27 mouse cellular contexts compared by ENCODE assay signal in the genomic region with DNA sequence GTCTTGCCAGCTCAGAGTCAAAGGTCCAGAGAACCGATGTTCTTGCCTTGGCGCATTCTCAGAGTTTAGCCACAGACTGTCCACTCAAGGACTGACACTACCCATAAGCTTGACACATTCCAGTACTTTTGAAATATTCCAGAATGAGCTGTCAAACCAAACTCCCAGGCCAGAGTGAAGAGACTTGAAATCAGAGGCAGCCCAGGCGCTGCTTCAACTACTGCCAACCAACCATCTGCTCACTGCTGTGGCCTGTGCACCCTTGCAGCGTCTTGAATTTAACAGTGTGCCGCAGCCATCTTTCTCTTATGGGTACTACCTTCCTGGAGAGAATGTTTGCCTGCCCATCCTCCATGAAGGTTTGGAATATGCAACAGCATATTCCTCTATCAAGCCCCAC.
A peak's percentile ranks its signal among the peaks of the same experiment; 100 is the strongest.
DNase-seq lines count a peak whose midpoint lies in the region; ATAC-seq and TF ChIP-seq lines count a peak whose summit lies in the region.
"Had no signal": no experiment of that assay in that cellular context is flagged by ENCODE, and none has a peak within 500 bp of the region (broad histone marks: within the 10 kb centered on the region; RNA-seq: fewer than 3 reads in every experiment).

No protein-coding gene starts in this region.

- WGBS in cerebellum, adult 2 months, result 27% methylated on average over 5 of the region's 5 CpGs
- 69% methylated on average over 5 of the region's 5 CpGs for WGBS in hindbrain, postnatal 0 days
- WGBS in hindbrain, embryonic 14.5 days, result 88% methylated on average over 5 of the region's 5 CpGs
- 90% methylated on average over 5 of the region's 5 CpGs for WGBS in embryonic facial prominence, embryonic 10.5 days
- 63% methylated on average over 5 of the region's 5 CpGs for WGBS in liver, embryonic 12.5 days (ENCODE audit: insufficient replicate concordance)

- no peaks in the 10 kb centered on the region for H3K27me3 ChIP-seq in cerebellum, adult 2 months (ENCODE audit: control insufficient read depth, insufficient read depth, low read length)
- no peaks in the 10 kb centered on the region for H3K27me3 ChIP-seq in hindbrain, postnatal 0 days (ENCODE audit: insufficient read depth, low read length)
- H3K27me3 ChIP-seq in hindbrain, embryonic 14.5 days (ENCODE audit: control insufficient read depth, insufficient read depth, low read length), result no peaks in the 10 kb centered on the region
- no peaks in the 10 kb centered on the region for H3K27me3 ChIP-seq in embryonic facial prominence, embryonic 10.5 days (replicated peaks; ENCODE audit: low read depth, poor library complexity, severe bottlenecking)
- no peaks in the 10 kb centered on the region for H3K27me3 ChIP-seq in liver, embryonic 12.5 days (replicated peaks)
- H3K27me3 ChIP-seq: embryonic facial prominence, embryonic 13.5 days; limb, embryonic 13.5 days; liver, embryonic 15.5 days; megakaryocyte, embryonic 14.5 days; midbrain, embryonic 15.5 days; neural tube, embryonic 15.5 days; stomach, embryonic 15.5 days had no signal

- TF ChIP-seq CTCF in cerebellum, adult 2 months (IDR thresholded peaks at IDR 0.05; ENCODE audit: borderline replicate concordance, insufficient read depth, low read depth, low read length), result no peak
- TF ChIP-seq CTCF in hindbrain, postnatal 0 days (IDR thresholded peaks at IDR 0.05; ENCODE audit: low read depth), result no peak

- H3K36me3 ChIP-seq in hindbrain, postnatal 0 days (ENCODE audit: insufficient read depth, low read length), result no peaks in the 10 kb centered on the region
- no peaks in the 10 kb centered on the region for H3K36me3 ChIP-seq in hindbrain, embryonic 14.5 days (replicated peaks; ENCODE audit: control insufficient read depth, insufficient read depth)
- no peaks in the 10 kb centered on the region for H3K36me3 ChIP-seq in embryonic facial prominence, embryonic 10.5 days (replicated peaks)
- no peaks in the 10 kb centered on the region for H3K36me3 ChIP-seq in liver, embryonic 12.5 days
- H3K36me3 ChIP-seq: embryonic facial prominence, embryonic 13.5 days; G1E; hindbrain, embryonic 10.5 days; limb, embryonic 13.5 days; liver, embryonic 15.5 days; midbrain, embryonic 15.5 days; neural tube, embryonic 15.5 days; stomach, embryonic 15.5 days had no signal

- H3K4me3 ChIP-seq in cerebellum, adult 2 months (replicated peaks; ENCODE audit: insufficient read depth, low read depth, low read length), result no peak overlapping the region
- H3K4me3 ChIP-seq in hindbrain, postnatal 0 days (ENCODE audit: low read length), result no peak overlapping the region
- no peak overlapping the region for H3K4me3 ChIP-seq in hindbrain, embryonic 14.5 days (replicated peaks; ENCODE audit: low read length)
- no peak overlapping the region for H3K4me3 ChIP-seq in embryonic facial prominence, embryonic 10.5 days
- no peak overlapping the region for H3K4me3 ChIP-seq in liver, embryonic 12.5 days
- H3K4me3 ChIP-seq: embryonic facial prominence, embryonic 13.5 days; hindbrain, embryonic 10.5 days; limb, embryonic 13.5 days; liver, embryonic 15.5 days; megakaryocyte, embryonic 14.5 days; midbrain, embryonic 15.5 days; neural tube, embryonic 15.5 days; stomach, embryonic 15.5 days had no signal

- no peak for TF ChIP-seq POLR2A in cerebellum, adult 2 months (IDR thresholded peaks at IDR 0.05; ENCODE audit: borderline replicate concordance, insufficient read depth, low read length)

- no peak for ATAC-seq in hindbrain, postnatal 0 days
- ATAC-seq in hindbrain, embryonic 14.5 days (ENCODE audit: low FRiP score), result no peak
- no peak for ATAC-seq in liver, embryonic 12.5 days
- ATAC-seq: activated CD4-positive, CD25-positive, alpha-beta regulatory T cell, adult 4 months; inflammation-experienced regulatory T-cells, adult 6 months; midbrain, embryonic 15.5 days had no signal

- H3K27ac ChIP-seq in cerebellum, adult 2 months (ENCODE audit: insufficient read depth, low read length), result no peak overlapping the region
- H3K27ac ChIP-seq in hindbrain, postnatal 0 days, result no peak overlapping the region
- no peak overlapping the region for H3K27ac ChIP-seq in hindbrain, embryonic 14.5 days
- H3K27ac ChIP-seq in embryonic facial prominence, embryonic 10.5 days (replicated peaks), result no peak overlapping the region
- H3K27ac ChIP-seq in liver, embryonic 12.5 days, result no peak overlapping the region
- H3K27ac ChIP-seq: embryonic facial prominence, embryonic 13.5 days; hindbrain, embryonic 10.5 days; limb, embryonic 13.5 days; liver, embryonic 15.5 days; midbrain, embryonic 15.5 days; neural tube, embryonic 15.5 days; stomach, embryonic 15.5 days had no signal

- H3K9me3 ChIP-seq in hindbrain, postnatal 0 days (ENCODE audit: low read length), result no peaks in the 10 kb centered on the region
- no peaks in the 10 kb centered on the region for H3K9me3 ChIP-seq in hindbrain, embryonic 14.5 days (ENCODE audit: control insufficient read depth, low read length)
- no peaks in the 10 kb centered on the region for H3K9me3 ChIP-seq in embryonic facial prominence, embryonic 10.5 days
- no peaks in the 10 kb centered on the region for H3K9me3 ChIP-seq in liver, embryonic 12.5 days (replicated peaks)
- H3K9me3 ChIP-seq: embryonic facial prominence, embryonic 13.5 days; G1E; hindbrain, embryonic 10.5 days; limb, embryonic 13.5 days; liver, embryonic 15.5 days; midbrain, embryonic 15.5 days; neural tube, embryonic 15.5 days; stomach, embryonic 15.5 days had no signal

- no peak overlapping the region for H3K4me2 ChIP-seq in hindbrain, postnatal 0 days (ENCODE audit: low read depth, low read length)
- no peak overlapping the region for H3K4me2 ChIP-seq in hindbrain, embryonic 14.5 days (replicated peaks)
- no peak overlapping the region for H3K4me2 ChIP-seq in liver, embryonic 12.5 days
- H3K4me2 ChIP-seq: embryonic facial prominence, embryonic 13.5 days; limb, embryonic 13.5 days; liver, embryonic 15.5 days; midbrain, embryonic 15.5 days; neural tube, embryonic 15.5 days; stomach, embryonic 15.5 days had no signal

- H3K4me1 ChIP-seq in cerebellum, adult 2 months (ENCODE audit: control insufficient read depth, insufficient read depth, low read length), result no peaks in the 10 kb centered on the region
- H3K4me1 ChIP-seq in hindbrain, postnatal 0 days (ENCODE audit: insufficient read depth, low read length), result no peaks in the 10 kb centered on the region
- H3K4me1 ChIP-seq in hindbrain, embryonic 14.5 days (replicated peaks; ENCODE audit: control insufficient read depth, insufficient read depth, low read length), result no peaks in the 10 kb centered on the region
- H3K4me1 ChIP-seq in embryonic facial prominence, embryonic 10.5 days, result peaks cover 3% of the 10 kb centered on the region
- H3K4me1 ChIP-seq in liver, embryonic 12.5 days, result no peaks in the 10 kb centered on the region
- H3K4me1 ChIP-seq: hindbrain, embryonic 10.5 days; limb, embryonic 13.5 days; liver, embryonic 15.5 days; megakaryocyte, embryonic 14.5 days; midbrain, embryonic 15.5 days; neural tube, embryonic 15.5 days; stomach, embryonic 15.5 days had no signal

- no peak overlapping the region for H3K9ac ChIP-seq in hindbrain, postnatal 0 days (replicated peaks; ENCODE audit: low read length)
- no peak overlapping the region for H3K9ac ChIP-seq in hindbrain, embryonic 14.5 days
- H3K9ac ChIP-seq in liver, embryonic 12.5 days, result no peak overlapping the region
- H3K9ac ChIP-seq: embryonic facial prominence, embryonic 13.5 days; limb, embryonic 13.5 days; liver, embryonic 15.5 days; midbrain, embryonic 15.5 days; neural tube, embryonic 15.5 days; stomach, embryonic 15.5 days had no signal

- peak; percentile 20 to 37 for DNase-seq in cerebellum, postnatal 14 days
- no peak for DNase-seq in cerebellum, adult 2 months
- peak; percentile 29 for DNase-seq in hindbrain, postnatal 0 days (ENCODE audit: low spot score)
- DNase-seq in hindbrain, embryonic 14.5 days (ENCODE audit: low spot score), result no peak
- peak; percentile 10 for DNase-seq in embryonic facial prominence, embryonic 10.5 days (ENCODE audit: low spot score)
- DNase-seq in lung, postnatal 14 days, result peak; percentile 32
- DNase-seq in urinary bladder, postnatal 36 days (ENCODE audit: low spot score in 2 of 2), result no peak
- DNase-seq: adrenal gland, postnatal 14 days; cerebellum, adult 18-20 months; gastrocnemius, postnatal 25 days; kidney, adult 9 months; kidney, postnatal 25 days; right cerebral cortex, postnatal 14 days; spleen, adult 18-20 months; thymus, adult 18-20 months had no signal

Comparison
In these comparisons a context has a peak if more than half of its experiments do, and no peak if none do; other contexts are left out.
1. DNase-seq: peak in cerebellum, postnatal 14 days (2 of 2), hindbrain, postnatal 0 days (single experiment), embryonic facial prominence, embryonic 10.5 days (single experiment) and lung, postnatal 14 days (single experiment); none in cerebellum, adult 2 months (0 of 2), hindbrain, embryonic 14.5 days (single experiment) and urinary bladder, postnatal 36 days (0 of 2).